Mouse (Mus musculus) neural tube, embryonic 13.5 days (tissue): ENCODE data around the gene Srgap3. TPM values are rescaled to one million over a fixed set of nuclear protein-coding genes. Genes with fewer than 3 reads are reported as not detected.

Experiments
- ATAC-seq: fragments of 200-750 bp; cut with Nextera tagmentation; 2 replicates; pipeline ENCODE4 v1.8.0; 2017; ENCODE audit warnings: low read depth, mild to moderate bottlenecking, moderate TSS enrichment, moderate library complexity
- H3K27ac ChIP-seq: fragments of 300-500 bp; sonication (generic); replicated peaks from 2 replicates; pipeline ENCODE4 v1.5.1; 2015; ENCODE audit warnings: moderate library complexity, mild to moderate bottlenecking, inconsistent platforms
- H3K27me3 ChIP-seq: fragments of 300-500 bp; sonication (generic); 2 replicates; pipeline ENCODE4 v1.6.1; 2015; ENCODE audit warnings: mild to moderate bottlenecking, inconsistent platforms
- H3K36me3 ChIP-seq: fragments of 300-500 bp; sonication (generic); 2 replicates; pipeline ENCODE4 v1.6.1; 2015; ENCODE audit warnings: mild to moderate bottlenecking, inconsistent platforms
- H3K4me1 ChIP-seq: fragments of 300-500 bp; sonication (generic); replicated peaks from 2 replicates; pipeline ENCODE4 v1.6.1; 2015; ENCODE audit warnings: inconsistent platforms
- H3K4me2 ChIP-seq: fragments of 300-500 bp; sonication (generic); 2 replicates; pipeline ENCODE4 v1.6.1; 2015; ENCODE audit warnings: inconsistent platforms, mild to moderate bottlenecking, moderate library complexity
- H3K4me3 ChIP-seq: fragments of 300-500 bp; sonication (generic); 2 replicates; pipeline ENCODE4 v1.5.1; 2015; ENCODE audit warnings: mild to moderate bottlenecking, inconsistent platforms
- H3K9ac ChIP-seq: fragments of 300-500 bp; sonication (generic); 2 replicates; pipeline ENCODE4 v1.6.1; 2015; ENCODE audit warnings: moderate library complexity, mild to moderate bottlenecking, inconsistent platforms
- H3K9me3 ChIP-seq: fragments of 300-500 bp; sonication (generic); 2 replicates; pipeline ENCODE4 v1.6.1; 2016; ENCODE audit warnings: inconsistent platforms
- WGBS: fragments of 180-500 bp; shearing (Covaris S2); methylation state at CpG from one replicate; pipeline ENCODE4 v1.1.7; 2015; 5-methylcytosine and 5-hydroxymethylcytosine counted together
- polyA plus RNA-seq: library from polyadenylated mRNA; unstranded; fragments of >200 nt; fragmentation: Nextera tagmentation; extraction: Ambion mirVana; gene quantifications from 2 replicates; pipeline ENCODE4 v1.2.1, GENCODE M21; 2015

Srgap3 gene
- polyA plus RNA-seq, 1 experiment from 2014 or later, result 29.2 TPM

DNA sequence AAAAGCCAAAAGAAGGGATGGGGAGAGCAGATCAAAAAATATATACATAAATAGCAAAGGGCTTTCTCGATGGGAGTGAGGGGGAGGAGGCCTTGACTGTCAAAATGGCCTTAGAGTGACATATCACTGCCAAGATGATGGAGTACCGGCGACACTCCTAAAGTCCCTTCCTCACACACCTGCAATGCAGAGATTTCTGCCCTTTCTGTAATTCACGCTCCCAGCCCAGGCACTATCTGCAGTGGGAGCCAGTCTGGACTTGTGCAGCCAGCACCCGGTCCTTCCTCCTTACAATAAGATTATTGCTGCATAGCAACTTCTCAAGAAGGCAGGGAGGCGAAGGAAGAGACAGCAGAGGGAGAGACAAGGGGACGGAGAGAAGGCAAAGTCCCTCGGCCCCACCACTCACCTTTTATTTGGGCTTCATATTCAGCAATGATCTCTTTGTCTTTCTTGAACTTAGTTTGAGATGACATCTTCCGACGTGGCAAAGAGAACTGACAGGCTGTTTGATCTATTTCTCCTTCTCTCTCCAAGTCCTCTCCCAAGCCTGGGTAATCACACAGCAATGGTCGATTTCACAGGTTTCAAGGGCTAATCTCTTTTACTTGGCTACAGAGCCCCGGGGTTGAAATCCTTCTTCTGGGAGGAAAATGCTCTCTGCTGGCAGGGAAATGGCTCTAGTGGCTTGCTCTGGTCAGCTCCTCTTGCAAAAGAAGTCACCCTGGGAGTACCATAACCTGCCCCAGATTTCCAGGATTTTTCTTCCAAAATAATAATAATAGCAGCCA, 850 bp downstream of the Srgap3 start:
- Histone ChIP-seq H3K4me3 (peak overlapping the region; percentile 80), H3K4me2 (peak overlapping the region; percentile 86), H3K9me3 (no peaks in the 10 kb centered on the region), H3K27ac (peak overlapping the region; percentile 96), H3K4me1 (peaks cover 53% of the 10 kb centered on the region), H3K27me3 (no peaks in the 10 kb centered on the region), H3K9ac (peak overlapping the region; percentile 96), H3K36me3 (peaks cover 16% of the 10 kb centered on the region)
- peak; percentile 24 for ATAC-seq
- 6% methylated on average over 12 of the region's 12 CpGs for WGBS

DNA sequence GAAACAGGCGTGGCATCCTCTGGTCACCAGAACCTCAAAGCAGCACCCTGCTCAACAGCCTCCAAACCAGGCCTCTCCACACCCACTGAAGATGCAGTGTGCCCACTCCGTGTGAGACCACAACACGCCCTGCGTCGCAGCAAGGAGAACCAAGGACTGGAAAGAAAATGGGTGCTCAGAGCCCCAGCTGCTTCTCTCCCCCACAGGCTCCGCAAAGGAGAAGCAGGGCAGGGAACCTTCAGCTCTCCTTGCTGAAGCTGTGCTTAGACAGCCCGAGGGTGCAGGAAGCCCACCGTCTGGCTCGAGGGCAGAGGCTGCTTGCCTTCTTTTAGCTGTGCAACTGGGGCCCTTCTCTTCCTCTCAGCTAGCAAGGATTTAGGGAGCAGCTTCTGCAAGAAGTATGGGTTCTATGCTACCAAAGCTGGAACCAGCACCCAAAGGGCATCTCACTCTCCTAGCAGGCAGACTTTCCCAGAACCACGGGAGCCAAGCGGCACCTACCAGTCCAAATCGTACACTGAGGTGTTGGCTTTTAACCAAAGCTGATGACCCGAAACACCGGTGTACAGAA, 1.8 kb downstream of the Srgap3 start:
- ATAC-seq, result 0 out of 2 replicates have a peak, but pooled peaks have one; percentile 20
- H3K9ac ChIP-seq, result peak overlapping the region; percentile 96
- H3K36me3 ChIP-seq, result peaks cover 26% of the 10 kb centered on the region
- no peaks in the 10 kb centered on the region for H3K9me3 ChIP-seq
- H3K27ac ChIP-seq, result peak overlapping the region; percentile 96
- H3K4me2 ChIP-seq, result peak overlapping the region; percentile 86
- H3K4me1 ChIP-seq, result peaks cover 63% of the 10 kb centered on the region
- 9% methylated on average over 14 of the region's 14 CpGs for WGBS
- H3K27me3 ChIP-seq, result no peaks in the 10 kb centered on the region
- peak overlapping the region; percentile 80 for H3K4me3 ChIP-seq

DNA sequence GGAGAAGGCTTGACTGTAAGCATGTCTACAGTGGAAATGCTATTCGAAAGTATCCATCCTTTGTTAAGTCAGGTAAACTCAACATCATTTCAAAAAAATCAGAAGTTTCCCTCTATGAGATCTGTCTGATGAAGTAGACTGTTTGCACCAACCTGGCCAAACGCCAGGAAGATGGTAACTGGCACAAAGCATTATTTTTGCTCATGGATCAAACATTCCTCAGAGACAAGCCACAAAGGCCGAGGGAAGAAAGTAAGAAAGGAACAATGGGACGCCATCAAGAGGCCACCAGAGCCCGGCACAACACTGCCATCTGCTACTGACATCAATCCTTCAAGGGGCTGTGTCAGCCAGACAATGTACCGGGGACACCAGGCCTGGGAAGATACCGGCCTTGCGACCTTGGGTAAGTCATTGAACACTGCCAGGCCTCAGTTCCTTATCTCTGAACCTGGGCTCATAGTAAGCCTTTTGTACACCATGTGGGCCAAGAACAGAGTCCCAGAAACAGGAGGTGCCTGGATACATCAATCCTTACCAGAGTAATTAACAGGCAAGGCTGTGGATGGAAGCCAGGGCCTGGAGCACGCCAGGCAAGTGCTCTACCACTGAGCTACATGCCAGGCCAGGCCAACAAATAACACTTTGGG, 3.3 kb downstream of the Srgap3 start:
- H3K9ac ChIP-seq, result peak overlapping the region; percentile 96
- H3K9me3 ChIP-seq, result no peaks in the 10 kb centered on the region
- H3K4me1 ChIP-seq, result peaks cover 72% of the 10 kb centered on the region
- no peaks in the 10 kb centered on the region for H3K27me3 ChIP-seq
- H3K36me3 ChIP-seq, result peaks cover 28% of the 10 kb centered on the region
- 23% methylated on average over 9 of the region's 9 CpGs for WGBS
- peak overlapping the region; percentile 86 for H3K4me2 ChIP-seq
- peak overlapping the region; percentile 80 for H3K4me3 ChIP-seq
- ATAC-seq, result no peak; the same call in 1 of the 2 replicates
- H3K27ac ChIP-seq, result peak overlapping the region; percentile 96

DNA sequence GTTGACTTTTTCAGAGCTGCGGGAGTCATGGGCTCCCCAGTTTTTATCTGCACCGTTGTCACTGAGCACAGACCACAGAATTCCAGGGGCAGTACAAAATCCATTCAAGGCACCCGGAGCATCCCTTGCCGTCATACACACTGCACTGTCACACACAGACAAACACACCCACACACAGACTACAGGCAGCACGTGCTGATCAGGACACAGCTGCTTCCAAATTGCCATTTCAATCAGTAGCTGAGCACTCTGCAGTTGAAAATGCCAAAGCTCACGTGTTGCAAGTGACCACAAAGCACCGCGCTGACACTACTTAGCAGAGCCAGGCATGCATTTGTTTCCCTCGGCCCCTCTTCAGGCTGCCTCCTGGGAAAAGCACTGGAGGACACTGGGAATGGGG, 7.8 kb downstream of the Srgap3 start:
- H3K9ac ChIP-seq, result no peak overlapping the region
- peaks cover 77% of the 10 kb centered on the region for H3K4me1 ChIP-seq
- 0 out of 2 replicates have a peak overlapping the region, but pooled peaks have one; percentile 18 for H3K27ac ChIP-seq
- H3K4me3 ChIP-seq, result no peak overlapping the region
- no peaks in the 10 kb centered on the region for H3K27me3 ChIP-seq
- H3K4me2 ChIP-seq, result peak overlapping the region; percentile 6; the same call in 1 of the 2 replicates
- ATAC-seq, result no peak
- no peaks in the 10 kb centered on the region for H3K9me3 ChIP-seq
- WGBS, result 72% methylated on average over 9 of the region's 9 CpGs
- peaks cover 33% of the 10 kb centered on the region for H3K36me3 ChIP-seq

DNA sequence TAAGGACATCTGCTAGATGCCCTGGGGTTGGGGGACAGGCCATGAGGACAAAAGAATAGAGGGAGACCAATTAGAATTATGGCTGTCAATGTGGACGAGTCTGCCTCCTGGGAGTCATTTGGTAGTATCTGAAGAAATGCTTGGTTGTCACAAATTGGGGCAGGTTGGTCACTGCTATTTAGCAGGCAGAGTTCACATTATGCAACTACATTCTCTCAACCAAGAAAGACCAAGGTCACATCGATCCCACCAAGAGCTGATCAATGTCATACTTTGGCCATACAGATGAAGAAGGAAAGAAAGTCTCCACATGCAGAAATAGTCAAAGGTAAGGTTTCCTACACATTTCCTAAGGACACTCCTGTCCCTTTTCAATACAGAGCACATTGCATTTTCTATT, 9.3 kb downstream of the Srgap3 start:
- Histone ChIP-seq H3K4me2 (no peak overlapping the region), H3K36me3 (peaks cover 30% of the 10 kb centered on the region), H3K4me3 (no peak overlapping the region), H3K9me3 (no peaks in the 10 kb centered on the region), H3K9ac (no peak overlapping the region), H3K27ac (no peak overlapping the region), H3K27me3 (no peaks in the 10 kb centered on the region), H3K4me1 (peaks cover 77% of the 10 kb centered on the region)
- WGBS, result 61% methylated on average over 2 of the region's 2 CpGs
- no peak for ATAC-seq

DNA sequence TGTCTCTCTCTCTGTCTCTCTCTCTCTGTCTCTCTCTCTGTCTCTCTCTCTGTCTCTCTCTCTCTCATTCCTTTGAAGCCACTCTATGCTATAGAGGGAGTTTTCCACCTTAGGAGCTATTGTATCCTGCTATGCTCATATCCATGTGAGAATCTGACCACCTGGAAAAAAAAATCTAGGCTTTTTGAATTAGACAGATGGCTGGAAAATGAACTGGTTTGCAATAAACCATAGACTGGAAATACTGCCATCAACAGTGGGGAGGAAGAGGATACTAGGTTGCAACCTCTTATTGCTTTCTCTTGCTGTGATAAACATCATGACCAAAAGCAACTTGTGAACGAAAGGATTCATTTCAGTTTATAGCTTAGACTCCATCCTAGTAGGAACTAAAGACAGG, 12.6 kb downstream of the Srgap3 start:
- Histone ChIP-seq H3K4me1 (peaks cover 78% of the 10 kb centered on the region), H3K9ac (no peak overlapping the region), H3K4me3 (no peak overlapping the region), H3K27me3 (no peaks in the 10 kb centered on the region), H3K36me3 (0 out of 2 replicates have a peak, but pooled peaks cover 5% of the 10 kb centered on the region), H3K4me2 (no peak overlapping the region), H3K9me3 (no peaks in the 10 kb centered on the region), H3K27ac (no peak overlapping the region)
- 69% methylated on average over 1 of the region's 1 CpGs for WGBS
- ATAC-seq, result no peak

DNA sequence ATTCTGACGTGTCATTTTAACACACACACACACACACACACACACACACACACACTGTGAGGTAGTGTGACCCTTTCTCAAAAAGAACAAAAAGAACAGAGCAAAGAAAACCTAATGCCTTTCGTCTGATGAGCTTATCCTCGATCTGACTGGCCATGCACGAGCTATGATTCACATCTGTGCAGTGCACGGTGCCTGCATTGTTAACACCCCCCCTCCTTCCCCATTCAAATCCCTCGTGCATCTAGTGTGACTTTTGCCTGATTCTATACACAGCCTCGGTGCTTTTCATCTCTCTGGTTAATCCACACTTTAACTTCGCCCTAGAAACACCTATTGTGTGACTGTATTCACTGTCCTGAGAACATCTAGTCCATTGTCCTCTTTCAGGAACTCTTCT, 14.5 kb downstream of the Srgap3 start:
- H3K36me3 ChIP-seq, result 0 out of 2 replicates have a peak, but pooled peaks cover 5% of the 10 kb centered on the region
- H3K27ac ChIP-seq, result peak overlapping the region; percentile 29; the same call in 1 of the 2 replicates
- WGBS, result 22% methylated on average over 8 of the region's 8 CpGs
- no peak overlapping the region for H3K4me2 ChIP-seq
- no peak overlapping the region for H3K4me3 ChIP-seq
- peaks cover 81% of the 10 kb centered on the region for H3K4me1 ChIP-seq
- 0 out of 2 replicates have a peak overlapping the region, but pooled peaks have one; percentile 13 for H3K9ac ChIP-seq
- no peak for ATAC-seq
- no peaks in the 10 kb centered on the region for H3K9me3 ChIP-seq
- H3K27me3 ChIP-seq, result no peaks in the 10 kb centered on the region

DNA sequence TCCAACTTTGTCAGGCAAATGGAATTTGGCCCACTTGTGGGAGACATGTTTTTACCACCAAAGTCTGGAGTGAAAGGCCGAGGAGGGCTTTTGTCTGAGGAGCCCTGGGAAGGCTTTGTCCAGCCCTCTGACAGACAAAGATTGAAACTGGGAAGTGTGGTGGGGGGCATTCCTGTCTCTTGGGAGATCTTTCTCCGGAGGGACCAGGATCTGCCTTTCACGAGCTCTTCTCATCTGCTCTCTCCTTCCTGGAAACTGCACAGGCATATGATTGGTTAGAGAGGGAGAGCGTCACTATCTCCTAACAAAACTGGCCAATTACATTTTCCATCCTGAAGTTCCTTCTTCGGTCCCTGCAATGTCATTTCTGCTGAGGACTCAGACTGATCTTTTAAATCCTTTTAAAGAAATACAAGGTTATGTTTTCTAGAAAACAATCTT, 17.0 kb downstream of the Srgap3 start:
- H3K9ac ChIP-seq, result 0 out of 2 replicates have a peak overlapping the region, but pooled peaks have one; percentile 62
- peak overlapping the region; percentile 9; the same call in 1 of the 2 replicates for H3K4me3 ChIP-seq
- H3K4me1 ChIP-seq, result peaks cover 92% of the 10 kb centered on the region
- H3K9me3 ChIP-seq, result no peaks in the 10 kb centered on the region
- ATAC-seq, result peak; percentile 71
- peak overlapping the region; percentile 48 for H3K4me2 ChIP-seq
- WGBS, result 8% methylated on average over 5 of the region's 5 CpGs
- no peaks in the 10 kb centered on the region for H3K36me3 ChIP-seq
- no peaks in the 10 kb centered on the region for H3K27me3 ChIP-seq
- peak overlapping the region; percentile 86 for H3K27ac ChIP-seq

DNA sequence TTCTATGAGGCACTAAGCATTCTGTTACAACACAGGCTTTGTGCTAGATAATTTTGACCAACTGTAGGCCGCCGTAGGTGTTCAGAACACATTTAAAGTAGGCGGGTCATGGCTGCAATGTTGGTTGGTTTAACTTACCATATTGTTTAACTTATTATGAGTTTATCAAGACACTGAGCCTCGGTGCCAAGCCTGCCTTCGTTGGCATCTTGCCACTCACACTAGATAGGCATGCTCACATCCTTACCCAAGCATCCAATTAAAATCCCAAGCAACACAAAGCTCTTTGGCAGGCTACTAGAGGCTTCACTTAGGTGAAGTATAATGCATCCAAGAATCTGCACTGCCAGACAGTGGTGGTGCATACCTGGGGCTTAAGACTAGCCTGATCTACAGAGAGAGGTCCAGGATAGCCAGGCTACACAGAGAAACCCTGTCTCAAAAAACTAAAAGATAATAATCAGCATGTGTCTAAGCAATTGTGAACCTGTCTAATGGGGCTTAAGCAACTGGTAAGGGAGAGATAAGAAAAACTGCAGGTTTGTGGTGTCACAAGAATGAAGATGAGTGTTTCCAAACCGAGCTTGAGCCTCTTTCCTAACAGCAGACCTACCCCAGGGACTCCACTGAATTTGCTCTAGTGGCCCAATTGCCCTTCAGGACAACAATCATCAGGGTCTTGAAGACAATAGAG, 17.6 kb downstream of the Srgap3 start:
- Histone ChIP-seq H3K27ac (peak overlapping the region; percentile 86), H3K4me3 (peak overlapping the region; percentile 9; the same call in 1 of the 2 replicates), H3K4me1 (peaks cover 98% of the 10 kb centered on the region), H3K4me2 (peak overlapping the region; percentile 48), H3K36me3 (no peaks in the 10 kb centered on the region), H3K9me3 (no peaks in the 10 kb centered on the region), H3K9ac (0 out of 2 replicates have a peak overlapping the region, but pooled peaks have one; percentile 12), H3K27me3 (no peaks in the 10 kb centered on the region)
- ATAC-seq, result peak; percentile 27; the same call in 1 of the 2 replicates
- WGBS, result 70% methylated on average over 6 of the region's 6 CpGs

DNA sequence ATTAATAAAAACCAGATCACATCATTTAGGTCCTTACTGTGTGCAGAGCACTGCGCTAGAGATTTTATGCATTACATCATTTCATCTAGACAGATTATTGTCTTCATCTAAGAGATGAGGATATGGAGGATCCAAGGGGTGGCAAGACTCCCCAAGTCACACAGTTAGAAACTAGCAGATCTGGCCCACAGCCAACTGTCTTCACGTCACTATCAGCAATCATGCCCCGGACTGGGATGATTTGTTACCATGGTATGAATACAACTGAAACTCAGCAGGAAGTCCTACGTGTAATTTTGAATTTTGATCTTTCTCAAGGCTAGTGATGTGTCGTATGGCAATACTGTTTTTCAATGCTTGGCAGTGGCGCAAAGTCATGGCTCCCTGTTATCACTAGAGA, 18.2 kb downstream of the Srgap3 start:
- WGBS, result 68% methylated on average over 6 of the region's 6 CpGs
- no peak overlapping the region for H3K4me3 ChIP-seq
- no peak for ATAC-seq
- H3K36me3 ChIP-seq, result no peaks in the 10 kb centered on the region
- H3K4me1 ChIP-seq, result peaks cover 98% of the 10 kb centered on the region
- no peaks in the 10 kb centered on the region for H3K9me3 ChIP-seq
- H3K27ac ChIP-seq, result 0 out of 2 replicates have a peak overlapping the region, but pooled peaks have one; percentile 86
- no peak overlapping the region for H3K4me2 ChIP-seq
- no peak overlapping the region for H3K9ac ChIP-seq
- H3K27me3 ChIP-seq, result no peaks in the 10 kb centered on the region

DNA sequence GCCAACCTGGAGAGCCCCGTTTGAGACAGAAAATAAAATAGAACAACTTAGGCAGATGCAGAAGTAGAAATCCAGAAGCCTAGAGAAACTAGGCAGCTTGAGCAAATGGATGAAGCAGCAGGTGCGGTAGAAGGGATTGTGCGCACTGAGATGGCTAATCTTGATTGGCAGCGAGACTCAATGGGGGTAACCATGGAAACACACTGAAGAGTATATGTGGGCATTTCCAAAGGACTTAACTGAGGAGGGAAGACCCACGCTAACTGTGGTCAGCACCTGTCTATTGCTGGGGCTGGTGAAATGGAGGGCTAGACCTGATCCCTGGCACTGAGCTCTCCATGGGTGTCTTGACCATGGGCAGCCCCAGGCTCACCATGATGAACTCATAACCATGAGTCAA, 19.7 kb downstream of the Srgap3 start:
- no peak overlapping the region for H3K4me2 ChIP-seq
- H3K4me3 ChIP-seq, result no peak overlapping the region
- H3K27me3 ChIP-seq, result no peaks in the 10 kb centered on the region
- 0 out of 2 replicates have a peak, but pooled peaks cover 5% of the 10 kb centered on the region for H3K36me3 ChIP-seq
- 78% methylated on average over 5 of the region's 5 CpGs for WGBS
- ATAC-seq, result no peak
- no peaks in the 10 kb centered on the region for H3K9me3 ChIP-seq
- no peak overlapping the region for H3K9ac ChIP-seq
- H3K27ac ChIP-seq, result no peak overlapping the region
- peaks cover 85% of the 10 kb centered on the region for H3K4me1 ChIP-seq
